Mouse (Mus musculus): Measurements from ENCODE around the gene Rims4. TPM values are rescaled to one million over a fixed set of nuclear protein-coding genes. Genes with fewer than 3 reads are reported as not detected.
A peak's percentile ranks its signal among the peaks of the same experiment; 100 is the strongest.

The Rims4 gene
- total and polyA plus RNA-seq, 2 experiments from 2014 or later: 0.07 to 0.08 TPM

- 0 out of 2 replicates have a peak, but pooled peaks have one; percentile 30 for ATAC-seq (ENCODE audit: insufficient read depth, low read depth)
- no peak overlapping the region for H3K4me2 ChIP-seq (ENCODE audit: low read depth, low read length)
- no peaks in the 10 kb centered on the region for H3K9me3 ChIP-seq (replicated peaks; ENCODE audit: control insufficient read depth, low read length)
- no peak overlapping the region for H3K27ac ChIP-seq (ENCODE audit: low read depth)
- H3K36me3 ChIP-seq (replicated peaks; ENCODE audit: control insufficient read depth, insufficient read depth, low read length): no peaks in the 10 kb centered on the region
- H3K4me3 ChIP-seq (ENCODE audit: low read depth, low read length): no peak overlapping the region
- H3K9ac ChIP-seq (replicated peaks; ENCODE audit: low read depth, low read length): no peak overlapping the region
- TF ChIP-seq CTCF (IDR thresholded peaks at IDR 0.05; ENCODE audit: low read depth) (peak; percentile 88), EP300 (IDR thresholded peaks at IDR 0.05; ENCODE audit: low read depth) (no peak)
- no peaks in the 10 kb centered on the region for H3K4me1 ChIP-seq (ENCODE audit: control insufficient read depth, insufficient read depth)
- 0 out of 2 replicates have a peak, but pooled peaks cover 7% of the 10 kb centered on the region for H3K27me3 ChIP-seq (ENCODE audit: control insufficient read depth, insufficient read depth, low read length)
- DNase-seq (ENCODE audit: low spot score): peak; percentile 53
- 12% methylated on average over 4 of the region's 4 CpGs for WGBS
These were observed 33.3 kb upstream of the Rims4 start for GRCm38 (mm10) chr2:163951770-163952169.

- DNase-seq (ENCODE audit: low spot score): no peak
- Histone ChIP-seq H3K36me3 (replicated peaks; ENCODE audit: control insufficient read depth, insufficient read depth, low read length) (no peaks in the 10 kb centered on the region), H3K4me3 (ENCODE audit: low read depth, low read length) (no peak overlapping the region), H3K27ac (ENCODE audit: low read depth) (no peak overlapping the region), H3K9me3 (replicated peaks; ENCODE audit: control insufficient read depth, low read length) (no peaks in the 10 kb centered on the region), H3K4me2 (ENCODE audit: low read depth, low read length) (no peak overlapping the region), H3K4me1 (ENCODE audit: control insufficient read depth, insufficient read depth) (peaks cover 3% of the 10 kb centered on the region; the same call in 1 of the 2 replicates), H3K27me3 (ENCODE audit: control insufficient read depth, insufficient read depth, low read length) (0 out of 2 replicates have a peak, but pooled peaks cover 7% of the 10 kb centered on the region), H3K9ac (replicated peaks; ENCODE audit: low read depth, low read length) (no peak overlapping the region)
- no peak for ATAC-seq (ENCODE audit: insufficient read depth, low read depth)
- TF ChIP-seq CTCF (IDR thresholded peaks at IDR 0.05; ENCODE audit: low read depth) (no peak), EP300 (IDR thresholded peaks at IDR 0.05; ENCODE audit: low read depth) (no peak)
- WGBS: 73% methylated on average over 7 of the region's 7 CpGs
These were observed 29.5 kb upstream of the Rims4 start for GRCm38 (mm10) chr2:163947976-163948375.

- Histone ChIP-seq H3K9me3 (replicated peaks; ENCODE audit: control insufficient read depth, low read length) (no peaks in the 10 kb centered on the region), H3K4me1 (ENCODE audit: control insufficient read depth, insufficient read depth) (peaks cover 4% of the 10 kb centered on the region; the same call in 1 of the 2 replicates), H3K36me3 (replicated peaks; ENCODE audit: control insufficient read depth, insufficient read depth, low read length) (no peaks in the 10 kb centered on the region), H3K27me3 (ENCODE audit: control insufficient read depth, insufficient read depth, low read length) (0 out of 2 replicates have a peak, but pooled peaks cover 7% of the 10 kb centered on the region), H3K4me2 (ENCODE audit: low read depth, low read length) (no peak overlapping the region), H3K9ac (replicated peaks; ENCODE audit: low read depth, low read length) (no peak overlapping the region), H3K4me3 (ENCODE audit: low read depth, low read length) (no peak overlapping the region), H3K27ac (ENCODE audit: low read depth) (no peak overlapping the region)
- DNase-seq (ENCODE audit: low spot score) (peak; percentile 13), ATAC-seq (ENCODE audit: insufficient read depth, low read depth) (peak; percentile 64)
- no peak for TF ChIP-seq CTCF (IDR thresholded peaks at IDR 0.05; ENCODE audit: low read depth)
- TF ChIP-seq EP300 (IDR thresholded peaks at IDR 0.05; ENCODE audit: low read depth): no peak
- WGBS: 61% methylated on average over 15 of the region's 15 CpGs
These were observed 27.7 kb upstream of the Rims4 start for GRCm38 (mm10) chr2:163946221-163946620.

- DNase-seq (ENCODE audit: low spot score): no peak
- Histone ChIP-seq H3K4me1 (ENCODE audit: control insufficient read depth, insufficient read depth) (peaks cover 4% of the 10 kb centered on the region; the same call in 1 of the 2 replicates), H3K4me2 (ENCODE audit: low read depth, low read length) (no peak overlapping the region), H3K36me3 (replicated peaks; ENCODE audit: control insufficient read depth, insufficient read depth, low read length) (no peaks in the 10 kb centered on the region), H3K9me3 (replicated peaks; ENCODE audit: control insufficient read depth, low read length) (no peaks in the 10 kb centered on the region), H3K9ac (replicated peaks; ENCODE audit: low read depth, low read length) (no peak overlapping the region), H3K27me3 (ENCODE audit: control insufficient read depth, insufficient read depth, low read length) (0 out of 2 replicates have a peak, but pooled peaks cover 3% of the 10 kb centered on the region), H3K27ac (ENCODE audit: low read depth) (no peak overlapping the region), H3K4me3 (ENCODE audit: low read depth, low read length) (no peak overlapping the region)
- no peak; the same call in 1 of the 2 replicates for TF ChIP-seq CTCF (IDR thresholded peaks at IDR 0.05; ENCODE audit: low read depth)
- TF ChIP-seq EP300 (IDR thresholded peaks at IDR 0.05; ENCODE audit: low read depth): no peak
- no peak for ATAC-seq (ENCODE audit: insufficient read depth, low read depth)
- WGBS: 61% methylated on average over 8 of the region's 8 CpGs
These were observed 26.0 kb upstream of the Rims4 start for GRCm38 (mm10) chr2:163944511-163944910.

GRCm38 (mm10) chr2:163943056-163943455, 24.6 kb upstream of the Rims4 start:
- Histone ChIP-seq H3K9ac (replicated peaks; ENCODE audit: low read depth, low read length) (no peak overlapping the region), H3K4me3 (ENCODE audit: low read depth, low read length) (no peak overlapping the region), H3K27ac (ENCODE audit: low read depth) (no peak overlapping the region), H3K4me1 (ENCODE audit: control insufficient read depth, insufficient read depth) (peaks cover 4% of the 10 kb centered on the region; the same call in 1 of the 2 replicates), H3K36me3 (replicated peaks; ENCODE audit: control insufficient read depth, insufficient read depth, low read length) (no peaks in the 10 kb centered on the region), H3K27me3 (ENCODE audit: control insufficient read depth, insufficient read depth, low read length) (no peaks in the 10 kb centered on the region), H3K9me3 (replicated peaks; ENCODE audit: control insufficient read depth, low read length) (no peaks in the 10 kb centered on the region), H3K4me2 (ENCODE audit: low read depth, low read length) (no peak overlapping the region)
- WGBS: 32% methylated on average over 6 of the region's 6 CpGs
- no peak for DNase-seq (ENCODE audit: low spot score)
- no peak for TF ChIP-seq EP300 (IDR thresholded peaks at IDR 0.05; ENCODE audit: low read depth)
- no peak for TF ChIP-seq CTCF (IDR thresholded peaks at IDR 0.05; ENCODE audit: low read depth)
- no peak for ATAC-seq (ENCODE audit: insufficient read depth, low read depth)

GRCm38 (mm10) chr2:163939522-163939921, 21.0 kb upstream of the Rims4 start:
- ATAC-seq (ENCODE audit: insufficient read depth, low read depth) (peak; percentile 85), DNase-seq (ENCODE audit: low spot score) (peak; percentile 69)
- Histone ChIP-seq H3K4me1 (ENCODE audit: control insufficient read depth, insufficient read depth) (peaks cover 4% of the 10 kb centered on the region; the same call in 1 of the 2 replicates), H3K4me2 (ENCODE audit: low read depth, low read length) (peak overlapping the region; percentile 47), H3K9me3 (replicated peaks; ENCODE audit: control insufficient read depth, low read length) (no peaks in the 10 kb centered on the region), H3K36me3 (replicated peaks; ENCODE audit: control insufficient read depth, insufficient read depth, low read length) (no peaks in the 10 kb centered on the region), H3K4me3 (ENCODE audit: low read depth, low read length) (0 out of 2 replicates have a peak overlapping the region, but pooled peaks have one; percentile 4), H3K9ac (replicated peaks; ENCODE audit: low read depth, low read length) (no peak overlapping the region), H3K27ac (ENCODE audit: low read depth) (no peak overlapping the region), H3K27me3 (ENCODE audit: control insufficient read depth, insufficient read depth, low read length) (no peaks in the 10 kb centered on the region)
- TF ChIP-seq EP300 (IDR thresholded peaks at IDR 0.05; ENCODE audit: low read depth) (no peak), CTCF (IDR thresholded peaks at IDR 0.05; ENCODE audit: low read depth) (no peak)
- 18% methylated on average over 8 of the region's 8 CpGs for WGBS

Data from heart, postnatal 0 days (tissue).